Mouse (Mus musculus) cerebellum, postnatal 4 days (tissue): ENCODE measurements around the gene Pi4ka.
A peak's percentile ranks its signal among the peaks of the same experiment; 100 is the strongest.

Experiments
- DNase-seq, 2 experiments: peaks; one replicate each; pipeline ENCODE4 v3.0.0; 2022; ENCODE audit warnings: low spot score in 2 of 2, mixed read lengths in 1 of 2

Pi4ka gene

DNA sequence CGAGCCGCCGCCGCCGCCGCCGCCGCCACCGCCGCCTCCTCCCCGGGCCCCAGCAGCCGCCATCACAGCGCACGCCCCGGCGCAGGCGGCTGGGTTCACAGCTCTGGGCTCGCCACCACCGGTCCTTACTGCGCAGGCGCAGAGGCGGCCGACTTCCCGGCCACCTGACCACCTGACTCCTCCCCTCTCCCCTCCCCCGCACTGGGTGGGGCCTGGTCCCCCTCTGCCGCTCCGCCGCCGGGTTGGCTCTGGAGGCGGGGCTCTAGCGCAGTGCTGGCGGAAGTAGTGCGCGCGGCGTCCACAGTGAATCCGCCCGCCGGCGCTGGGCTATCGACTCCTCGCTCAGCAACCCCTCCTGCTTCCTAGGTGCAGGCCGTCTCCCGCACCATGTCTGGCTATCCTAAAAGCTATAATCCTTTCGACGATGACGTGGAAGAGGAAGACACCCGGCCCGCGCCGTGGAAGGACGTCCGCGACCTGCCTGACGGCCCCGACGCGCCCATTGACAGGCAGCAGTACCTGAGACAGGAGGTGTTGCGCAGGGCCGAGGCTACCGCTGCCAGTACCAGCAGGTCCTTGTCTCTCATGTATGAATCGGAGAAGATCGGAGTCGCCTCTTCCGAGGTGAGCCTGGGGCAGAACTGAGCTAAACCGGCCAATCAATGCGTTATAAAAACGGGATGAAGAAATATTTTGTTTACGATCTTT, at the start of gene Pi4ka, which contains the start of gene Snap29:
Pi4ka (minus strand) TSS at position 579 of the 708 bp plus-strand sequence.
Snap29 (plus strand) TSS at position 251 of the 708 bp plus-strand sequence.
- DNase-seq: peak; percentile 100

DNA sequence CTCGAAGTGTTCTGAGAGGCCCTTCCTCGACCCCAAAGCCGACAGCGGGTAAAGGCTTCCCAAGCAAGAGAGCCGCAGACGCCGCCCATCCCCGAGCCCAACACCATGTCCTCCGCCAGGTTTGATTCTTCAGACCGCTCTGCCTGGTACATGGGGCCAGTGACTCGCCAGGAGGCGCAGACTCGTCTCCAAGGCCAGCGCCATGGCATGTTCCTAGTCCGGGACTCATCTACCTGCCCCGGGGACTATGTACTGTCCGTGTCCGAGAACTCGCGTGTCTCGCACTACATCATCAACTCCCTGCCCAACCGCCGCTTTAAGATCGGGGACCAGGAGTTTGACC, 46.2 kb upstream of the Pi4ka start:
- no peak for DNase-seq

DNA sequence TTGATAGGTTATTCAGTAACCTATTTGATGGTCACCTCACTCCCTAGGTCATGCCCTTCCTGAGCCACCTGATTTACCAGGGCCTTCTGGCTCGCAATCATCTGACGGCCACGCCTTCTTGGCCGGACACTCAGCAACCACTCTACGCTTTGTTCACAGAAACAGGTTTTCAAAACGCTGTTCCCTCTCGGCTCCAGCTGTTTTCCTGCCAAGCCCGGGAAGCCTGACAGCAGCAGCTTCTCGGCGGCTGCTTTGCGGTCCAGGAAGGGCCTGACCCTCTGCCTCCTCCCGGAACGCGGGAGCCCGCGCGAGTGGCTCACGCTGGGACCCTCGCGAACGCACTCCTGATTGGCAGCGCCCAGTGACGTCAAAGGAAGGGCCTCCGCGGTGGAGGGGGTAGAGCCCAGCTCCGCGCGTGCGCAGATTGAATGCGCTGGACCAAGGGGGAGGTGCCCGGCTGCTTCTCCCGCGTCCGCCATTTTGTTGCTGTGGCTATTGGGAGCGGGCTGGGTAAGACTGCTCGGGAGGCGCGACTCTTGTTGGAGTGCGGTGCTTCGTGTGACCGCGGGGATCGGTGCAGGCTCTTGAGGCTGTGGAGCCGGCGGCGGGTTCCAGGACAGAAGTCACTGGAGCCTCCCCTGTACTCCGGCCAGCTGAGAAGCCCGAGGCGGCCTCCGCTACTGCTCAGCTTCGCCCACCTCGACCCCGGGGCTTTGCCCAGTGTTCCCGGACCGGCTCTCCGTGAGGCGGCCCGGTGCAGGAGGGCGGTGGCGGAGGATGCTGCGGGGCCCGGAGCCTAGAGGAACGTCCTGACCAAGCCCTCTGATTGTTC, 45.6 kb upstream of the Pi4ka start, which contains the start of gene Crkl:
Crkl (plus strand) TSS at position 447 of the 832 bp plus-strand sequence.
- peak; percentile 97 to 98 for DNase-seq

DNA sequence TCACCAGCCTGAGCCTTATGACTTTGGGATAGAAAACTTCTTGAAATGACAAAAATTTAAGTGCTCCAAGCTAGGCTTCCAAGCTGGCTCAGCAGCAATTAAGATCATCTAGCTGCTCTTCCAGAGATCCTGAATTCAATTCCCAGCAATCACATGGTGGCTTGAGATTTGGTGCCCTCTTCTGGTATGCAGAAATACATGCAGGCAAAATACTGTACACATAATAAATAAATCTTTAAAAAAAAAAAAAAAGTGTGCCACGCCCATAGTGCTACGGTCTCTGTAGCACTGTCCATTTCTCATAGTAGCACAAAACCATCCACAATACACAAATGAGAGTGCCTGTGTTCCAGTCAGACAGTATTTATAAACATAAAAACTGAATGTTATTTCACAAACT, 26.5 kb upstream of the Pi4ka start:
- no peak for DNase-seq

DNA sequence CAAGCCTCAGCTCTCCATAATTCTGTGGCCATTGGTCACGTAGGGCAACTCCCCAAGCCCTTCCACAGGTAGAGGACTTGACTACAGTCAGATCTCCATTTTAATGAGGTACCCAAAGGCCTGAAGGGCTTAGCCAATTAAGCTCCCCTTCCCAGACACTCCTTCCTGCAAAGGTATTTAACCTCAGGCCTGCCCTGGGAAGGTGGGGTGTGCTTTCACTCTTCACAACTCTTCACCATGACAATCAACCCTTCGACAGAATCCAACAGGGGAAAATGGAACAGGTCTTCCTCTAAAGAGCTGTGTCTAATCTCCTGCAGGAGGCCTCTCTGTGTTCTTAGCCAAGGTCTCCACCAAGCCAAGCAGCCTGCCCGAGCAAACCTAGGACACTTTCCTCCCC, 16.9 kb upstream of the Pi4ka start:
- DNase-seq: no peak

DNA sequence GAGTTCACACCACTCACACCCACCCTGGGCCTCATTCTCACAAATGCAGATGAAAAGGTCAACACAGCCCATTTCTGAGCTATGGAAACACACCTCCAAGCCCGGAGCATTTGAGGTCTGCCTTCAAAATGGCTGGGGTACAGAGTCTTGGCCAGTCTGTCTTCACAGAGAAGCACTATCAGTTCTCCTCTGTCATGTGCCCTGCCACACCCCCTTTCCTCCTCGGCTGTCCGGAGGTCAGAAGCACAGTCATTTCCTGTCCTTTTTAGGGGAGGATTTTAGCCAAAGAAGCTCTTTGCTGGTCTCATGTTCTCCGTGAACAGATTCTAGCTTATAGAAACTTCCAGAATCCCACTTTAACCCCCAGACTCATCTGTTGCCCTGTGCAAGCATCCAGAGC, 4.1 kb upstream of the Pi4ka start:
- no peak for DNase-seq

DNA sequence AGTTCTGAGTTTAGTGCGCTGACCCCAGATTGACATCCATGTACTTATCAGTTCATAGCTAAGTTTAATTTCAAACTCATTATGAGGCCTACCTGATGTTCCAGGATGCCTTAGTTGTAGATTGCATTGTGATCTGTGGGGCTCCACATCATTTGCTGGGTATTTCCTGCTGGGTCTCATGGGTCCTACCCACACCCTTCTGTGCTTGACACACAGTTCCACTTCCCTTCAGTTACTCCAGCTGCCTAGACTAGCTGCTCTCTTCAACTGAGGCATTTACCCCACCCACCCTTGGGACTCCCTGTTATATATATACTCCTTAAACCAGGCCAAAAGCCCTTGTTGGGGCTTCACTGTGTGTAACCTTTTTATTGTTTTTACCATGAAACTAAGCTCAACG, 2.9 kb upstream of the Pi4ka start:
- no peak for DNase-seq

DNA sequence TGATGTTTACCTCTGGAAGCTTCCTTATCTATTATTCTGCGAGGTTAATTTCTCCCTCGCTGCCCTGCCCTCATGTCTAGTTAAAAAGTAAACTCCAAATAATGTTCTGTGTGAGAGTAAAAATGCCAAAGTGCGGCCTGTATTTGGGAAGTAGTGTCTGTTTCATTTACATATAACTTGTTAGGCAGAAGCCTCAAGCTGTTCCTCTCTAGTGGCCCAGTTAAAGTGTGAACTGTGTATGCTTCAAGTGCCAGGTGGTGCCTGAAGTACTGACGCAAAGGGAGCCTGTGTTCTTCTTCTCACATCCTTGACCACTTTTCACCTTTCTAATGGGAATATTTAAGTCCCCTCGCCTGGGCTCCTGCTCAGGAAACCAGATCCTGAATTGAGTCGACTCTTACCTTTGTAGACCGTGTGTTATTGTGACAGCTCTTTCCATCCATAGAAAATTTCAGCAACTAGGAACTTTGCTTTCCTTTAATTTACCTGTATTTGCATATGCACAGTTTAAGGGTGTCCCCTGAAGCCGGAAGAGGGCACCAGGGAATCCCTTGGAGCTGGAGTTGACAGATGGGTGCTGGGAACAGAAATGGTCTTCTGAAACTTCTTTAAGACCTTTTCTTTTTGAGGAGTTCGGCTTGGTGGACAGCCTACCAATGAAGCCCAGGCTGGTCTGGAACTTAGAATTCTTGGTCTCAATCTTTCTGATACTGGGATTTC, 558 bp upstream of the Pi4ka start:
- no peak for DNase-seq

DNA sequence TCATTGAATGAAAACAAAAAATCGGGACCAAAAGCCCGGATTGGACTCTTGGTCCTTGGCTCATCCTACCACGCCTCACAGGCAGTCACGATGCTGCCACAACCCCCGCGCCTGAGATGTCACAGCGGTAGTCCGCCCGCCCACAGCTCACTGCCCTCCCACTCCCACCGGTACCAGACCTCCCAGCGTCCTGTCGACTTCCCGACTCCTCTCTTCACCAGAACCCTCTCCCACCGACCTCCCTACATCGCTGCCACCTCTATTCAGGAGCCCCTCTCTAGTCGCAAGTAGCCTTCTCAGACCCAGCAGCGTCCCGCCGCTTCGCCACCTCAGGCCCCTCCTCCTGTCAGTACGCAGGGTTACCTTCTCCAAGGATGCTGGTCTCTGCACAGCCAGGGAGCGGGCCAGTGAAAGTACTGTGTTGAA, 830 bp downstream of the Pi4ka start:
- DNase-seq: peak; percentile 36 to 54

DNA sequence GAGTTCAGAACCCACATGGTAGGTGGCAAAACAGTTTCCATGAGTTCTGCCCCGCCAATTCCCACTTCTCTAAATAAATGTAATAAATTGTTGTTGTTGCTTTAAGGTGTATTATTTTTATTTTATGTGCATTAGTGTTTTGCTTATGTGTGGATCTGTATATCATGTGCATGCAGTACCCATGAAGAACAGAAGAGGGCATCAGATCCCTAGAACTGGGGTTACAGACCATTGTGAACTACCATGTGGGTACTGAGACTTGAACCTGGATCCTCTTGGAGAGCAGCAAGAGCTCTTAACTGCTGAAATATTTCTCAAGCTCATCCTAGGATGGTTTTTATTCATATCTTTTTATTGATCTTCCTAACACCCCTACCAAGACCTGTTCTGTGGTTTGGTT, 3.3 kb downstream of the Pi4ka start:
- DNase-seq: peak in 1 of 2 experiments; percentile 18

DNA sequence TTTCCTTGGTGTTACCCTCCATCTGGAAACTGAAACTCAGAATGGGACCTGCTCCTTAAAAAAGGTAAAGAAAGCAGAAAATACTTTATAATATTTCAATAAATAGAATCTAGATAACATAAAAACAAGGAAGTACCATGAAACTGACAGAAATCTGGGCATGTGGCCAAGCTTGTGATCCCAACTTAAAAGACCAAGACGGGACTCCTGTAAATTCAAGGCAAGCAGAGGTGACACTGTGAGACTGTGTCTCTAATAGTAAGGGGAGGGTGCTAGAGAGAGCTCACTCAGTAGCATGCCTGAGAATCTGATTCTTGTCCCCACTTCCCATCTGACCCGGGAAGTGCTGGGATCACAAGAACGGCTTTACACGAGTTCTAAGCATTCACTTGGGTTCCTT, 13.3 kb downstream of the Pi4ka start:
- DNase-seq: no peak

DNA sequence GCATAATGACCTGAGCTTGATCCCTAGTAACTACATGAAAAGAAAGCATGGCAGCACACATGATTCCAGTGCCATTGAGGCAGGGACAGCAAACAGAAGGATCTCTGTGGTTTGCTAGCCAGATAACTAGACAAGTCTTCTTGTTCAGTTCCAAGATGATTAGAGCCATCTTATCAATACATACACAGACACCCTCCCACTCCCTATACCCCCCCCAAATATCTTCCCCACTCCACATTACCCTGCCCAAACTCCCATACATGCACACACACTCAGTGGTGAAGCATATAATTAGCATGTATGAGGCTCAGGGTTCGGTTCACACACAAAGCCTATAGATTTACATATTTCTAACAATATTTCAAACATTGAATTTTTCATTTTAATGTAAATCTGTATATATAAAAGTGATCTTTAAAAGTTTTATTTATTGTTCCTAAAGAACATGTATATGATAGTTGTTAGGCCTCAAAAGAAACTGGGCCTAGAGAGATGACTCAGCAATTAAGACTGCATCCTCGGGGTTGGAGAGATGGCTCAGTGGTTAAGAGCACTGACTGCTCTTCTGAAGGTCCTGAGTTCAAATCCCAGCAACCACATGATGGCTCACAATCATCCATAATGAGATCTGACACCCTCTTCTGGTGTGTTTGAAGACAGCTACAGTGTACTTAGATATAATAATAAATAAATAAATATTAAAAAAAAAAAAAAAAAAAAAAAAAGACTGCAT, 22.4 kb downstream of the Pi4ka start:
- DNase-seq: no peak

DNA sequence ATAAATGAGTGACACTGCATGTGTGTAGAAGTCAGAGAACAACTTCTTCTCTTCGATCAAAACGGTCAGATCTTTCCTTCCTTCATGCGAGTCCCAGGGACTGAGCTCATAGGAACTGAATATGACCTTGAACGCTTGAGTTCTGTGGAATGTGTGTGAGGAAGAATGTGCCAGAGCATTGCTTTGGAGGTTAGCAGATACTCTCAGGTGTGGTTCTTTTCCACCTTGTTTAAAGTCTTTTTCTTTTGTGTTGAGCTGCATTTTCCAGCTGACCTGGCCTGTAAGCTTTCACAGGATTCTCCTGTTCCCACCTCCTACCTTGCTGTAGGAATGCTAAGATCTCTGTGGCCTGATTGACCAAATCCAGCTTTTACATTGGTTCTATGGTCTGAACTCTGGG, 23.8 kb downstream of the Pi4ka start:
- DNase-seq: no peak

DNA sequence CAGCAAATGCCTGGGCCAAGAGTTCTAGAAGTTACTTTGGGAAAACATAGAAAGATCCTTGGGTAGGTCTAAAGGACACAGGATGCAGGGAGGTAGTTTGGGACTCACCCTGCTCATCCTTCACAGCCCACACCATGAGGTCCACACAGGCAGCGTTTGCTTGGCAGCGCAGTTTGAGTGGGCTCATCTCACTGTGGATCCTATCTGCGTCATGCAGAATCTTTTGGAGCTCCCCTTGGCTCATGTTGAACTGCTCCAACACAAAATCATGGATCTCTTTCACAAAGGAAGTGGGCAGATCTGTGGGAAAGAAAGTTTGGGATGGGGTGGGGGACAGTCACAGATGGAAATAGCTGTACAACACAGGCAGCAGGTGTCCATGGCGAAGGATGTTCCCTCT, 47.3 kb downstream of the Pi4ka start:
- no peak for DNase-seq

DNA sequence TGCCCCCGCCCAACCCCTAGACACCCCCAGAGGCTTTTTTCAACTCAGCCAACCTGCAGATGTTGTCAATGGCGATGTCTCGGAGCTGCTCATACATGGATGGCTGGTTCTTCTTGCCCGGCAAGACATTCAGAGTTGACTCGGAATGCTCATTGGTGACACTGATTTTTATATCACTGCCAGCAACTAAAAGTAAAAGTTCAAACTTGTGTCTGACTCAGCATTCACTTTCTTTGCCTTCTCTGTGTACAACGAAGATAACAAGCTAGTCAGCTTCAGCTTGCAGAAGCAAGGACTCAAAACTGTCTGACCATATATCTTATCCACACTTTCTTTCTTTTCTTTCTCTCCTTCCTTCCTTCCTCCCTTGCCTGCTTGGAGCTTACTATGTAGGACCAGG, 50.1 kb downstream of the Pi4ka start:
- no peak for DNase-seq

DNA sequence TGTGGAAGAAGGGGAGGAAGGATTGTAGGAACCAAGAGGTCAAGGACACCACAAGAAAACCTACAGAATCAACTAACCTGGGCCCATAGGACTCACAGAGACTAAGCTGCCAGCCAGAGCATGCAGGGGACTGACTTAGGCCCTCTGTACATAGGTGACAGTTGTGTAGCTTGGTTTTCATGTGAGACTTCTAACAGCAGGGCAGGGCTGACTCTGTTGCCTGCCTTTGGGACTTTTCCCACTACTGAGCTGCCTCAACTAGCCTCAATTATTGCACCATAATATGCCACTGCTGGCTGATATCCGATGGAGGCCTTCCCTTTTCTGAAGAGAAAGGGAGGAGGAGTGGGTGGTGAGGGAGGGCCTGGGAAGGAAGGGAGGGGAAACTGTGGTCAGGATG, 59.3 kb downstream of the Pi4ka start:
- DNase-seq: no peak

DNA sequence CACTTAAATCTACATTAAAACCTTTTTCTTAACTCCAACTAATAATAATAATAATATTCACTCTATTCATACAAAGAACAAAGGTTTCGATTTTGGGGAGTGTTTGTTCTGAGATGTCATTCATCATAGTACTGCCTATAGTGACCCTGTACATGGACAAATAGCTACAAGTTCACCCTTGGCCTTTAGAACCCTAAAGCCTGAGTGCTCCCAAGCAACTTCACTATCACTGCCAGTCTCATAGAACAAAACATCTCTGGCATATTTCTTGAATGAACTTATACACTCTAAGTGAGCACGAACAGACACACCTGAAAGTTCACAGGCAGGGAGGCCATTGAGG, 60.3 kb downstream of the Pi4ka start:
- DNase-seq: no peak

DNA sequence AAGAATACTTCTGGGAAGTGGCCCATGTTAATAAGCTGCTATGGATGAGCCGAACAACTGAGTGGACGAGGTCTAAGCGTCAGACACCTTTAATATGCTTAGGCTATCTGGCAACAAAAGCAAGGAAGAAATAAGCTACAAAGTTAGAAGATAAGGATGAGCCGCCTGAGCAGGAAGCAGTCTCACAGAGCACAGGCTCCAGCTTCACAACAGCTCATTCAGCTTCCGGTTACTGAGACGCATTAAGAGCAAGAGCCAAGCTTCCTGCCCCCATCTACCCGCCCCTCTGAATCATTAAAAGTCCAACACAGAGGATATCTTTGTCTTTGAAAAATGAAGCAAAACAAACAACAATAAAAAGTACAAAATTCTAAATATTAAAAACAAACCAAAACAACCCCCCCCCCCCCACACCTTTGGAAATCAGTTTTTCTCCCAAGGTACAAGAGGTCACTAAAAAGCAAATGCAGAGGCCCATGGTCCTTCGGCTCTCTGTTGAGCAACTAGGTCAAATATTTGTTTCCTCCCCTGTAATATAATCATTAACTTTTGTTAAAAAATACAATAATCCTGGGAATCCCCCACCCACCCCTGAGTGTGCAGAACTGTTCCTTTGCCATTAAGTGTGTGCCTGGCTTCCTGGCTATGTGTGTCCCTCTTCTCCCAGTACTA, 60.8 kb downstream of the Pi4ka start:
- no peak for DNase-seq

DNA sequence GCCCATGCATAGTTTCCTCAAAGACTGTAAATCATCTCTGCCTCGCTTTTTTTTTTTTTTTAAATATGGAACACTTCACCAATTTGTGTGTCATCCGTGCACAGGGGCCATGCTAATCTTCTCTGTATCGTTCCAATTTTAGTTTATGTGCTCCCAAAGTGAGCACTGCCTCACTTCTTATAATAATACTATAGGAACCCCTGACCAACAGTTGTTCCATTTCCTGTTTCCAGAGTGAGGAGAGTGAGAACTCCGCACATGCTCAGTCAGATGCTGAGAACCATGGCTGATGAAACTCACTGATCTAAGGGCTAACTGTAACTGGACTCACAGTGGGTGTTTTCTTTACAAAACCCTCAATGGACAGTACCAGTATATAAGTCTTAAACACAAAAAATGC, 64.3 kb downstream of the Pi4ka start:
- DNase-seq: no peak

DNA sequence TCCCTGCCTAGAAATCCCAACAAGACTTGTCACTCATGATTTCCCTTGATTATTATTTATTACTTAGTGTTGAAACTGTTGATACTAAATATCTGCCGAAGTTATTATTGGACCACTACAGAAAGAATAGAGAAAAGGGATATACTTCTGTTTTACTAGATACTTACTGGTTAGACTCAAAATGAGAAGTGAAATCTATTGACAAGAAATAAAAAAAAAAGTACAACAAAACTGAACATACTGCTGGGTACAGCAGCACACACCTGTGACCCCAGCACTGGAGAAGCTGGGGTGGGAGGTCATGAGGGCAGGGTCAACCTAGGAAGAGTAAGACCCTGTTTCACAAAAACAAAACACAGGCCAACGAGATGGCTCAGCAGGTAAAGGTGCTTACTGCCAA, 65.4 kb downstream of the Pi4ka start:
- DNase-seq: no peak

DNA sequence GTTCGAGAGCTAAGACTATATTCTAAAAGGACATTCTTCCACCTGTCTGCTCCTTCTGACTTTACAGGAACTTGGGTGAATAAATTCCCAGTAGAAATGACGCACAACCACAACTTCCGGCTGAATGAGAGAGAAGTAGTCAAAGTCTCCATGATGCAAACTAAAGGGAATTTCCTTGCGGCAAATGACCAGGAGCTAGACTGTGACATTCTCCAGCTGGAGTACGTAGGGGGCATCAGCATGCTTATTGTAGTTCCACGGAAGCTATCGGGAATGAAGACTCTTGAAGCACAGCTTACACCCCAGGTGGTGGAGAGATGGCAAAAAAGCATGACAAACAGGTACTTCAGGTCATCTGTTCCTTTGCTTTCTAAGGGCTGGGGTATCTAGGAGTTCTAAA, 66.4 kb downstream of the Pi4ka start:
- DNase-seq: no peak
